Mouse (Mus musculus) frontal cortex, postnatal 14 days (tissue): ENCODE results near the gene Ppl.

Source experiments
- DNase-seq, 2 experiments: peaks; one replicate each; pipeline ENCODE4 v3.0.0; 2022; ENCODE audit warnings: low spot score in 2 of 2

Gene Ppl

GRCm38 (mm10) chr16:5132401-5132801 is at the start of gene Ppl:
Gene Ppl (minus strand): TSS chr16:5132421.
- DNase-seq = no peak

DNA sequence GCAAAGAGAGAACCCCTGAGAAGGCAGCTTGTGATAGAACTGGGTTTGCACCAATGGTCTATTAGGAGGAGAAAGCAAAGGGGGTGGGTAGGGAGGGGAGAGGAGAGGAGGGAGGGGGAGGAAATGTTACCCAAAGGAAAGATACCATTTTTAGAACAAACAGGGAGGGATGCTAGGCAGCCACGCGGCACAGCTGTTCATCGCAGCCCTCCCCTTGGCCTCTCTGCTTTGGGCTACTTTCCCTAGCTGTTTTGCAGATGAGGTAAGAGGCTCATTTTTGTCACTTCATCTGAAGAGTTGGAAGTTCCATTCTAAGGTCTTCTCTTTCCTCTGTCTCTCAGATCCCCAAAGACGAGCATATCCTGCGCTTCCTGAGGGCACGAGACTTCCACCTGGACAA is 40.4 kb upstream of the Ppl start:
- no peak for DNase-seq

- DNase-seq = no peak
Measured at GRCm38 (mm10) chr16:5168829-5169228, 36.6 kb upstream of the Ppl start.

- no peak for DNase-seq
Measured at GRCm38 (mm10) chr16:5168038-5168437, 35.8 kb upstream of the Ppl start.

GRCm38 (mm10) chr16:5164327-5164726 is 32.1 kb upstream of the Ppl start:
- DNase-seq = no peak

GRCm38 (mm10) chr16:5159248-5159647 is 27.0 kb upstream of the Ppl start:
- no peak for DNase-seq

DNA sequence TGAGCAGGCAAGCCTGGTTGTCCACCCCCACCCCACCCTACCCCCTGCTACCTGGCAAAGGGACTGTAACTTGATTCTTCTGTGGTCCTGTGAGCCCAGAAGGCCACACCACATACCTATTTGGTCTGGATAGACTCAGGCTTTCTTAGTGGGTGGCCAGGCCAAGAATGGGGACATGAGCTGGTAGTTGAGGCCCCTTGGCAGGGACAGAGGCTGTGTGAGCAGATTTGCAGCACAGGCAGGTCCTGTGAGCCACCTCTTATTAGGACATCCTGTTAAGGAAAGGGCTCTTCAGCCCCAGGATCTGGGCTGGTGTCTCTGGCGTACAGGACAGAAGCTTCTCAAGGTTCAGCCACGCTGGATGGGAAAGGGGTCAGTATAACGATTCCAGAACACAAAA is 24.9 kb upstream of the Ppl start:
- DNase-seq = no peak

GRCm38 (mm10) chr16:5156495-5156894 is 24.3 kb upstream of the Ppl start:
- DNase-seq = no peak

GRCm38 (mm10) chr16:5155014-5155413 is 22.8 kb upstream of the Ppl start:
- DNase-seq = no peak

DNA sequence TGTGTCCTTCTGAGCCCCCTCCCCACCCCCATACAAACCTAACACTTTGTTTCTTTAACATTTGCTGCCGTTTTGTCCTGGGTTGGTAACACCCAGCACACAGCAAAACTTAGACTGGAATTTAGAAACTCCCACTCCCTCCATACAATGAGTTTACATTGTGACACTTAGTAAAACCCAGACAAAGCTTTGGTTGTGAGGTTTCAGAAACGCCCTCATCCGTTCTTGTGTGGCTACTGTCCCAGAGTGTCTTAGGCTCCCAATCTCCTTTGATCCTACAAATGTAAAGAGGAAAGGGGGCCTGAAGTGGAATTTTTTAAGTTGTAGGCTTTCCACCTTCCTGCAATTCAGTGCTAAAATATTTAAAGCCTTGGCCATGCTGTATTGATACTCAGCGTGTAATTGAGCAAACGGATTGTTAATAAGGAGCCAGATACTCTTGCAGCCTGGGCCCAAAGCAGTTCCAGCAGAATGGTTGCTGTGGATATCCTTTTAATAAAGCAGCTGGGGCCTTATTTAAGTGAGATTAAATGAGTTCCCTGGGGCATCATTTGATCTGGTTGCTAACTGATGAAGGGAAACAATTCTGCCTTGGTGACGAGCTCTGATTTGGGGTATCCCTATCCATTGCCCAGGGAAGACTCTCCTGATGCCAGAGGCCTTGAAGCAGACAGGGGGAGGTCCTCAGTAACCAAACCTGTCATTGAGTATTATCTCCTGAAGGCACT is 21.2 kb upstream of the Ppl start:
- no peak for DNase-seq

- no peak for DNase-seq
Measured at GRCm38 (mm10) chr16:5150544-5150943, 18.3 kb upstream of the Ppl start.

GRCm38 (mm10) chr16:5147037-5147385 is 14.8 kb upstream of the Ppl start, which contains the start of gene Sec14l5:
Gene Sec14l5 (plus strand): TSS chr16:5147109.
- DNase-seq = no peak

- peak in 1 of 2 experiments; percentile 12 for DNase-seq
Measured at GRCm38 (mm10) chr16:5146367-5147036, 14.3 kb upstream of the Ppl start.

GRCm38 (mm10) chr16:5145570-5145969 is 13.3 kb upstream of the Ppl start:
- peak in 1 of 2 experiments; percentile 76 for DNase-seq

GRCm38 (mm10) chr16:5139741-5140140 is 7.5 kb upstream of the Ppl start:
- no peak for DNase-seq

DNA sequence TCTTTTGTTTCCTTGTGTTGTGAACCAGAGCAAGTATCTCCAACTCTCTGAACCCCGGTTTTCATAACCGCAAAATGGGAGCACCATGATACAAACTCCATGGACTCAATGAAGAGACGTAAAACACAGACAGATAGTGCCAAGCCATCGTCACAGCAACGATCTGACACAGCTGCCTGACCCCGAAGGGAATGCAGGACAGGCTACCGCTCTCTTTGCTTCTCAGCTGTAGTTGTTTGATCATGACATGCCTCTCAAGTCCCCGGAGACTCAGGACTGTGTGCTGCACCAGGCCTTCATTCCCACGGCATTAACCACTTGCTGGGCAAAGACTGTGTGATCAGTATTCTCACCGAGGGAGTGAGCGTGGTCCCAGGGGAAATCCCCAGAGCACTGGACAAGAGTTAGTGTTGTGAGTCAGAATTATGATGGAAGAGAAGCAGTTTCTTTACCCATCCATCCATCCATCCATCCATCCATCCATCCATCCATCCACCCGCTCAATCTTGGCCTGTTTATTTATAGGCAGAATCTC is 4.9 kb upstream of the Ppl start:
- DNase-seq = no peak

- DNase-seq = no peak
Measured at GRCm38 (mm10) chr16:5136505-5136904, 4.3 kb upstream of the Ppl start.

- DNase-seq = no peak
Measured at GRCm38 (mm10) chr16:5135551-5136261, 3.5 kb upstream of the Ppl start.

GRCm38 (mm10) chr16:5134623-5135330 is 2.6 kb upstream of the Ppl start:
- peak in 1 of 2 experiments; percentile 7 for DNase-seq

DNA sequence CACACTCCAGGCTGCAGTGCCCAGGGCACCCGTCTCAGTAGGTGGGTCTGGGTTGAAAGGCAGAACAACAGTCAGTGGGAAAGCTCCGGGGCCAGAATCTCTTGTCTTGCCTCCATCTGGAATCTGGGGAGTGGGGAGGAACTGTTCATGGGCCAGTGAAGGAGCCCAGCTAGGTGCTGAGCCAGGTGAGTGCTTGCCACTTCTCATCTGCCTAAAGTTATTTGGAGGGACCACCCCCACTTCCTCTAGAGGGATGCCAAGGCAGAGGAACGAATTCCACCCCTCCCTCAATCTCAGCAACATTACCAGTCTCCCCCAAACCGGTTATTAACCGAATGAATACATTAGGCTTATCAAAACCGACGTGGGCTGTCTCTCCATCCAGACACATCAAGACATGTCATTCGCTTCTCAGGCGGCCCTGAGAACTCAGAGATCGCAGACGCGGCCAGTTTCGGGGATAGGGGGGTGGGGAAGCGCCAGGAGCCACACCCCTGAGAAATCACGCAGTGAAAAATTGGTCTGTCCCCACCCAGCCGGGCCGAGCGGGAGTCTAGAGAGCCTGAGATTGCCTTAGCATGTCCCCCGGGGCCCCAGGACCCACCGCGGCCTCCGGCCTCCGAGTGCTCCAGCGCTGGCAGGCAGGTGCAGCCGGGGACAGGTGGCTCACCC is 834 bp downstream of the Ppl start:
- no peak for DNase-seq

DNA sequence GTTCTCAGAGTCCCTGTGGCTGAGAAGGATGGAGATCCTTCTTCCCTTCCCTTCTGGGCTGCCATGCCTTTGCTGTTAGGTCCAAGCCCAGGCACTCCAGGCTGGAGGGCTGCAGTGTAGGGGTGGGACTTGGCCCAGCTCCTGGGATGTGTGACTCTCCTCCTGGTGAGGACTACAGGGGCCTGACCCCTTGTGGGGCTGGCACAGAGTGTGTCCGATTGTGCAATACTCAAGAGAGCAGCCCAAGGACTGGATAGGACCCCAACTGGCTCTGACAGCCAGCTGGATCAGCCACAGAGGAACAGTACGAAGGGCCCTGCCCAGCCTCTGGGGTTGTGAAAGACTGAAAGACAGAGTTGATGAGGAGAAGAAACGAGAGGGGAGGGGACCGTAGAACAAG is 1.5 kb downstream of the Ppl start:
- DNase-seq = no peak
